ENCODE assay signal across 10 mouse cellular contexts in the genomic region with DNA sequence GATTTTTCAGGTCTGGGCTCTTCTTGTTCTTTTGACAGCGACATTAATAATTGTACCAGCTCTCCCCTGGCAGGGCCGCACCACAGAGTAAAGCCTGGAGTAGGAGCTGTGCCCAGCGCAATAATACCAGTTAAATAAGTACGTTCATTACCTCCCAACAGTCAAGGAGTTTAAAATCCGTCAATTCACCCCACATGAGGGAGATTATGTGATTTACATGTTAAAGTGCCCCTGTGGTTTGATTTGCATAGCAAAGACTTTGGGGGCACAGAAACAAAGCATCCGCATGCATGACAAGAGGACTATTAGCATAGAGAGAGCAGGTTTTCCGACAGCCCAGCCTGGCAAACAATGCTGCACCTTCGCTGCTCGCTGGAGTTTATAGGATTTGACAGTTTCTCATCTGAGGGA.
DNase-seq lines count a peak whose midpoint lies in the region; ATAC-seq and TF ChIP-seq lines count a peak whose summit lies in the region.
"Had no signal": no experiment of that assay in that cellular context is flagged by ENCODE, and none has a peak within 500 bp of the region (broad histone marks: within the 10 kb centered on the region; RNA-seq: fewer than 3 reads in every experiment).

No protein-coding gene starts in this region.

- TF ChIP-seq EP300 in ES-Bruce4 (IDR thresholded peaks at IDR 0.05; ENCODE audit: insufficient read depth, low read depth, low read length) = peak; percentile 91
- TF ChIP-seq EP300 in liver, postnatal 0 days (IDR thresholded peaks at IDR 0.05; ENCODE audit: low read depth) = no peak

- no peaks in the 10 kb centered on the region for H3K4me1 ChIP-seq in heart, embryonic 11.5 days (ENCODE audit: control insufficient read depth, insufficient read depth, low read length)
- H3K4me1 ChIP-seq in ES-Bruce4 (ENCODE audit: control insufficient read depth, insufficient read depth, low read length) = no peaks in the 10 kb centered on the region
- H3K4me1 ChIP-seq in embryonic facial prominence, embryonic 15.5 days = peaks cover 13% of the 10 kb centered on the region
- H3K4me1 ChIP-seq in limb, embryonic 15.5 days = peaks cover 15% of the 10 kb centered on the region
- H3K4me1 ChIP-seq in liver, postnatal 0 days (ENCODE audit: insufficient read depth) = no peaks in the 10 kb centered on the region

- no peak overlapping the region for H3K27ac ChIP-seq in heart, embryonic 11.5 days (ENCODE audit: low read depth, low read length)
- 0 out of 2 replicates have a peak overlapping the region, but pooled peaks have one; percentile 44 for H3K27ac ChIP-seq in ES-Bruce4 (ENCODE audit: insufficient read depth, low read length)
- no peak overlapping the region for H3K27ac ChIP-seq in embryonic facial prominence, embryonic 15.5 days (replicated peaks)
- H3K27ac ChIP-seq in limb, embryonic 15.5 days = no peak overlapping the region
- no peak overlapping the region for H3K27ac ChIP-seq in liver, postnatal 0 days (ENCODE audit: low read depth)
- H3K27ac ChIP-seq: left cerebral cortex, adult 2 months had no signal

- peak overlapping the region; percentile 58 for H3K4me2 ChIP-seq in heart, embryonic 11.5 days
- H3K4me2 ChIP-seq in embryonic facial prominence, embryonic 15.5 days (replicated peaks) = 0 out of 2 replicates have a peak overlapping the region, but pooled peaks have one; percentile 19
- 0 out of 2 replicates have a peak overlapping the region, but pooled peaks have one; percentile 24 for H3K4me2 ChIP-seq in limb, embryonic 15.5 days
- H3K4me2 ChIP-seq in liver, postnatal 0 days (ENCODE audit: low read depth, low read length) = no peak overlapping the region

- 0 out of 2 replicates have a peak overlapping the region, but pooled peaks have one; percentile 34 for H3K9ac ChIP-seq in heart, embryonic 11.5 days (ENCODE audit: low read depth, low read length)
- no peak overlapping the region for H3K9ac ChIP-seq in ES-Bruce4 (ENCODE audit: low read depth, poor library complexity, severe bottlenecking)
- H3K9ac ChIP-seq in embryonic facial prominence, embryonic 15.5 days = no peak overlapping the region
- no peak overlapping the region for H3K9ac ChIP-seq in limb, embryonic 15.5 days
- H3K9ac ChIP-seq in liver, postnatal 0 days (replicated peaks) = no peak overlapping the region

- TF ChIP-seq CTCF in ES-Bruce4 (IDR thresholded peaks at IDR 0.05; ENCODE audit: low read depth, low read length) = no peak
- no peak for TF ChIP-seq CTCF in liver, postnatal 0 days (IDR thresholded peaks at IDR 0.05; ENCODE audit: low read depth)

- H3K27me3 ChIP-seq in heart, embryonic 11.5 days (ENCODE audit: control insufficient read depth, insufficient read depth, low read length) = no peaks in the 10 kb centered on the region
- peaks cover 3% of the 10 kb centered on the region for H3K27me3 ChIP-seq in ES-Bruce4 (ENCODE audit: control insufficient read depth, insufficient read depth, low read length, poor library complexity, severe bottlenecking)
- H3K27me3 ChIP-seq in embryonic facial prominence, embryonic 15.5 days = 0 out of 2 replicates have a peak, but pooled peaks cover 3% of the 10 kb centered on the region
- H3K27me3 ChIP-seq in limb, embryonic 15.5 days = no peaks in the 10 kb centered on the region
- H3K27me3 ChIP-seq in liver, postnatal 0 days (ENCODE audit: insufficient read depth, low read length) = no peaks in the 10 kb centered on the region

- peak overlapping the region; percentile 21; the same call in 1 of the 2 replicates for H3K4me3 ChIP-seq in heart, embryonic 11.5 days (ENCODE audit: low read depth, low read length)
- no peak overlapping the region for H3K4me3 ChIP-seq in ES-Bruce4 (ENCODE audit: low read depth, low read length)
- no peak overlapping the region for H3K4me3 ChIP-seq in embryonic facial prominence, embryonic 15.5 days (replicated peaks)
- no peak overlapping the region for H3K4me3 ChIP-seq in limb, embryonic 15.5 days
- no peak overlapping the region for H3K4me3 ChIP-seq in liver, postnatal 0 days (ENCODE audit: low read depth, low read length)
- H3K4me3 ChIP-seq: left cerebral cortex, adult 2 months had no signal

- intact Hi-C loops in heart, postnatal 14 days (cut with DNase I) = no loop called here

- DNase-seq in heart, postnatal 14 days = no peak
- DNase-seq in right cerebral cortex, postnatal 36 days (ENCODE audit: low spot score in 2 of 2) = no peak
- no peak for DNase-seq in adrenal gland, postnatal 25 days
- no peak for DNase-seq in liver, postnatal 0 days
- DNase-seq: adrenal gland, postnatal 14 days had no signal

- WGBS in heart, embryonic 11.5 days (ENCODE audit: insufficient replicate concordance) = 16% methylated on average over 9 of the region's 9 CpGs
- 22% methylated on average over 9 of the region's 9 CpGs for WGBS in embryonic facial prominence, embryonic 15.5 days
- 19% methylated on average over 9 of the region's 9 CpGs for WGBS in limb, embryonic 15.5 days
- 38% methylated on average over 9 of the region's 9 CpGs for WGBS in liver, postnatal 0 days (ENCODE audit: insufficient replicate concordance)

- no peak for TF ChIP-seq POLR2A in ES-Bruce4 (IDR thresholded peaks at IDR 0.05; ENCODE audit: insufficient read depth, low read length)

- H3K36me3 ChIP-seq in heart, embryonic 11.5 days (ENCODE audit: control insufficient read depth, insufficient read depth, low read length) = no peaks in the 10 kb centered on the region
- no peaks in the 10 kb centered on the region for H3K36me3 ChIP-seq in ES-Bruce4 (ENCODE audit: control insufficient read depth, insufficient read depth, low read length, poor library complexity, severe bottlenecking)
- no peaks in the 10 kb centered on the region for H3K36me3 ChIP-seq in embryonic facial prominence, embryonic 15.5 days
- H3K36me3 ChIP-seq in limb, embryonic 15.5 days = no peaks in the 10 kb centered on the region
- no peaks in the 10 kb centered on the region for H3K36me3 ChIP-seq in liver, postnatal 0 days (replicated peaks; ENCODE audit: insufficient read depth, low read length)

- H3K9me3 ChIP-seq in heart, embryonic 11.5 days (replicated peaks; ENCODE audit: control insufficient read depth, low read length) = no peaks in the 10 kb centered on the region
- H3K9me3 ChIP-seq in ES-Bruce4 (replicated peaks; ENCODE audit: control insufficient read depth, insufficient read depth, low read length, poor library complexity, severe bottlenecking) = peaks cover 30% of the 10 kb centered on the region
- no peaks in the 10 kb centered on the region for H3K9me3 ChIP-seq in embryonic facial prominence, embryonic 15.5 days (replicated peaks)
- H3K9me3 ChIP-seq in limb, embryonic 15.5 days = no peaks in the 10 kb centered on the region
- no peaks in the 10 kb centered on the region for H3K9me3 ChIP-seq in liver, postnatal 0 days (ENCODE audit: low read length)

- ATAC-seq in heart, embryonic 11.5 days (replicated peaks; ENCODE audit: insufficient number of reproducible peaks, low FRiP score, low TSS enrichment) = no peak
- no peak for ATAC-seq in embryonic facial prominence, embryonic 15.5 days (ENCODE audit: insufficient number of reproducible peaks, low FRiP score, low TSS enrichment, low read depth)
- ATAC-seq in limb, embryonic 15.5 days (ENCODE audit: insufficient number of reproducible peaks, low FRiP score, low TSS enrichment, low read depth) = no peak
- ATAC-seq in liver, postnatal 0 days = no peak
